Mouse (Mus musculus) left cerebral cortex, postnatal 25 days (tissue): ENCODE results near the gene Wdr70. TPM values are rescaled to one million over a fixed set of nuclear protein-coding genes. Genes with fewer than 3 reads are reported as not detected.
A peak's percentile ranks its signal among the peaks of the same experiment; 100 is the strongest.

Source experiments
- DNase-seq, 2 experiments: peaks; one replicate each; pipeline ENCODE4 v3.0.0; 2022; ENCODE audit warnings: low spot score in 2 of 2, mixed read lengths in 1 of 2
- intact Hi-C: fragments of 180-260 bp; cut with DNase I; formaldehyde crosslinking; loops from one replicate; pipeline ENCODE4 v1.15.1; 2025
- total RNA-seq, 2 experiments: library from RNA; stranded (reverse); gene quantifications; 2 replicates each; pipeline ENCODE4 v1.2.3; 2021

Wdr70 gene
- total RNA-seq, 2 experiments from 2014 or later = 32.0 to 33.8 TPM

DNA sequence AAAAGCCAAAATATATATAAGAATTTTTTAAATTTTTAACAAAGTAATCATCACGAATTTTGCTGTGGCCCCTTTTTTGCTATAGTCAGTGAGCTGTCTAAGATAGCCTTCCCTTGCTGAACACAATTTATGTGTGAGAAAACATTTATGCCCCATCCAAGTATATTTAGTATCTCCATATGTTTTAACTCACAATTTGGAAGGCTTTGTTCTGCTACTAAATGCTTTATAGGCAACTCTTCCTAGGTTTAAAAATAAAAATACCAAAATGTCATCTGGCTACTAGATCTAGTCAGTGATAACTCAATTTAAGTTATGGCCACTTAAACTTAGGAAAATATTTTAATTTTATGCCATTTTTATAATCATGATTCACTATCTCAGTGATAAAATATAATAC is 142.1 kb downstream of the Wdr70 start:
- DNase-seq = no peak
- intact Hi-C loops = no loop called here

DNA sequence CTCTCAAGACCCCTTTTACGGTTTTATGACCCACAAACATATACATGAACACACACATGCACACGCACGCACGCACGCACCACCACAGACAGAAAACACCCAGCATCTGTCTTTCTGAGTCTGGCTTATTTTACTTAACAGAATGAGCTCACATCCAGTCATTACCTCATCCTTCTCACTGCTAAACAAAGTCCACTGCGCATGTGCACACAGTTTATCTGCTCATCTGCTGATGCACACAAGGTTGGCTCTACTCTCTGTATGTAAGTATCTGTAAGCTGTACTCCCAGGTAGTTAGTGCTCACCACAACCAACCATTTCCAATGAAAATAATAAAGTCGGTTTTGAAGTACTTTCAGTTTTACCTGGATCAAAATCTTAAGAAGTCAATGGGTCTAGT is 148.4 kb downstream of the Wdr70 start:
- intact Hi-C loops = no loop called here
- DNase-seq = no peak

DNA sequence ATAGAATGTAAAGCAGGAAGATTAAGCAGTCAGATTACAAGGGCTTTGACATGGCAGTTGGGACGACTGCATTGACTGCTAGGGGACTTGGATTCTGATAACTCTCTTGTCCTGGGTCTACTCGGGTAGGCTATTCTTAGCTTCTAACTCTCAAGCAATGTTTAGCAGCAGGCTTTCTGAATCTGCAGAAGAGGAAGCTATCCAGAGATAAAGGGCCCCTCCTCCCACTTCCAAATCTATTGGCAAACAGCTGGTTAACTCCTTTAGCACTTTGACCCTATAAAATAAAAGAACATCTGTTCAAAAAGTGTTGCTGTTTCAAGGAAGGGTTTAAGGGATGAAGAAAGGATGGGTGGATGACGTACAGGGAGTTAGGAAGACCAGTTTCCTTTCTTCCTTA is 157.3 kb downstream of the Wdr70 start:
- intact Hi-C loops = no loop called here
- DNase-seq = no peak

DNA sequence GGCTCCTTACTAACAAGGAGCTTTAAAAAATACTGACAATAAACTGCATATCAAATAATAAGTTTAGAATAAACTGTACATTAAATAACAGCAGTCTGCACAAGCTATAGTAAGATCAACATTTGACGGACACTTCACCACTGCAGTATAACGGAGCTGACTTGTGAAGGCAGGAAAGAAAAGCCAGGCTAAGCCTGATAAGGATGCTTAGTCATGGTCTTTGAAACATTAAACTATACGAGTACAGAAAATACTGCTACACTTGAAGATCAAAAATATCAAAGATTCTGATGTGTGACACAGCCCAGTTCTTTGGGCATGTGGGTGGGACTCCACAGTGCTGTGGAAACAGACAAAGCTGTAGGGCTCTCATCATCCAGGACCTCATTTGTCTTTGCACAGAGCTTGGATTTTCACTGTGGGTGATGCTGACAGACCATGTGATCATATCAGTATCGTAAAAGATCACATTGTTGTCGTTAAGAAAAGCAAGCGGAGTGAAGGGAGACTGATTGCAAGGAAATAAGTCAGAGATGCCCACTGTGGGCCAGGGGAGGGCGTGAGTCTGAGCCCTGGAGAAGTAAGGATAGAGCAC is 163.3 kb downstream of the Wdr70 start:
- intact Hi-C loops = no loop called here
- DNase-seq = peak in 1 of 2 experiments; percentile 9

DNA sequence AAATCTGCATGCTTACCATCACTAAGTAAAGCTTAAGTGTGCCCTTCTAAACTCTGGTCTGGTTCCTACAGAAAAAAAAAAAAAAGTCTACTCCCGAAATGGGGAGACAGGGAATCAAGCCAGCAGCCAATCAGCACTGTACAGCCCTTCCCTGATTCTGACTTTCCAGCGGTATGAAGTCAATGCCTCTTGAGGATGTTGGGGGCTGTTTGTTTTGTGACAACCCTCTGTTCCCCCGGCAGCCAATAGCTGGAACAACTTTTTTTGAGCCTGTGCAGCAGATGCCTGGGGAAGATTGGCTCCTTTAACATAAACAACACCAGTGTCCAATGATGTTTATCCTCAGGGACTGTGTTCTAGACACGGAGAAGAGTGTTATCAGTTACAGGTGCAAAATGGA is 164.4 kb downstream of the Wdr70 start:
- intact Hi-C loops = no loop called here
- DNase-seq = no peak

DNA sequence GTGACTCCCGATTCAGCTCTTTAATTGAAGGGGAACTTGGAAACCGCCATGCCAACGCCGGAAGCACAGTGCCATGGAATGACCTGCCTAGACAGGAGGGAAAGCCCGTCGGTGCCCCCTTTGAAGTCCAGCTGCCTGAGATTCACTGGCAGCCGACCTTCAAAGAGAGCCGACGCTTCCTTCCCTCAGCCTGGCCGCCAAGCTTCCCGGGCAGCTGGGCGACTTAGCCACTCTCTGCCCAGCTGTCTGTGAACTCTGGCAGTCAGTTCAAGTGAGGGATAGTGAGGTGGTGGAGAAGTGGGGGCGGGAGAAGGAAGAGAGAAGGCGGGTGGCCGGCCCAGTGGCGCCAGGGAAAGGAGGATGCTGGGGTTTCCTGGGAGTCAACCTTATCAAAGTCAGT is 164.9 kb downstream of the Wdr70 start:
- no peak for DNase-seq
- intact Hi-C loops = no loop called here

DNA sequence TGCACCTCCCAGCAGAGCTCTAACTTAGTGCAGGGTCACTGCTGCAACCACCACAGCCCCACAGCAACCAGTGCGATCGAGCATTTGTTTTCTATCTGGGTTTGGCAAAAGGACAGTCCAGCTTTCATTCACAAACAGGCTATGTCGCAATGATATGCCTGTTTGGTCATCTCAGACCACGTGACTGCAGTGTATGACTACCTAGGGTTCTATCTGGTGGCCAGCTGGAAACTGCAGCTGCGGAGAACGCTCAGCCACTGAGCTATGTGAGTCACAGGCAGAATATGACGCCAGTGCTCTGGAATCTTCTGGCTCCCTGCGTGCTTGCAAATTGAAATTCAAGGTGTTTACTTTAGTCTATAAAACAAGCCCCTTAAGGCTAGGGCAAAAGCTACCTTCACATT is 167.4 kb downstream of the Wdr70 start:
- peak; percentile 44 to 81 for DNase-seq
- intact Hi-C loops = no loop called here

DNA sequence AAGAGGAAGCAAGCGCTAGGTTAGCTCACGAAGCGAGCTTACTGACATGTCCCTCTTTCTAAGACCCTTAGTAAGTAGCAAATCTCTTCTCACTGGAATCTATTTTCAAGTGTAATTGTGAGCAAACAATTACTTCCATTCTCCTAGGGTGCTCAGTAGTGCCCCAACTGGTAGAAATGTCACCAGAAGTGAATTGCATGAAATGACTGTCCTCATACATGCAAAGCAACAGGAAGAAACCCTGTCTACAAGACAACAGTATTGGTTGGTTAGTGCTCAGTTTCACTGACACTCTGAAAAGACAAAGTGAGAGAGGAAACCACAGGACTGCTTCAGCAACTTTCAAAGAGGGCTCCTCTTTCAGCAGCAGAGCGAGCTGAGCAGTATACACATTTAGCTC is 173.6 kb downstream of the Wdr70 start:
- no peak for DNase-seq

DNA sequence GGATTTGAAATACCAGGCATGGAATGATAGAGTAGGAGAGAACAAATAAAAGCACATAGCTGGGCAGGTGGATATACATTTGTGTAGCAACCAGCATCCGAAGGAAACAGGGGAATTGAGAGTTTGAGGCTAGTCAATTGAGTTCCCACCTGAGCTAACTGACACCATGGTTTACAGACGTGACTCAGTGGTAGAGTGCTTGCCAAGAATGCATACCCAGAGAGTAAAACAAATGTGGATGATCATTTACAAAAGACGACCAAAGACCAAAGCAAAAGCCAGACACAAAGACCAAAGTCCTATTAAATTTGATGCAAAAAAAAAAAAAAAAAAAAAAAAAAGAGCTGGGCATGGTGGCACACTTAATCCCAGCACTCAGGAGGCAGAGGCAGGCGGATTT is 175.7 kb downstream of the Wdr70 start:
- DNase-seq = no peak
- intact Hi-C loops = no loop called here

More for the DNA sequence above, 173.6 kb downstream of the Wdr70 start:
- intact Hi-C loops = no loop called here

DNA sequence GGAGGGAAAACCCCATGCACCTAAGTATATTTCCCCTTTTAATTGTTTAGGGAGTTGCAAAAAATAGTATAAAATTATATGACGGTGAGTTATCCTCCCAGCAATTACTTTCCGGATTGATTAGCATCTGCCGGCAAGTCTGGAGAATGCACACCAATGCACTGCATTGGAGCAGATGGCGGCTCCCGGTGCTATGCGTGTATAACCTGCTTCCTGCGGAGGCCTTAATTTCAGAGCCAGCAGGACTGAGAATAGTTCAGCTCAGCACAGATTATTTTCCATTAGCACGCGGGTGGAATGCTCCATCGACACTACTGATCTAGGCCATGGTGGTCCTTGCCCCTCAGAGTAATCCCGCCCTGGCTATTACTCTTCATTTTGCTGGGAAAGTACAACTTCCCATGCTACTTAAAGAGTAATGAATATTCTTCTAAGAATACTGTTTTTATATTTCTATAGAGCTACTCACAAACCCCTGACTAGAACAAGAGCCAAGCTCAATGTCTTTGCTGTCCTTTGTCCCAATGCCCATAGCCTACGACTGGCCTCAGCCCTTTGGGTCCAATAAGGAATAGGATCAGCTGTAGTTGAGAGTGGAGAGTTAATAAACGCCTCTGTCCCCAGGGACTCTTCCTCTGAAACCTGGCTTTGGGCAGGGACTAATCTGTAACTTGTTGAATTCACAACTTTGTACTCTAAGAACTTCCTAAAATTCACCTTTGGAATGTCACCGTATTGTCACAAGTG is 176.5 kb downstream of the Wdr70 start:
- intact Hi-C loops = no loop called here
- DNase-seq = peak in 1 of 2 experiments; percentile 6

DNA sequence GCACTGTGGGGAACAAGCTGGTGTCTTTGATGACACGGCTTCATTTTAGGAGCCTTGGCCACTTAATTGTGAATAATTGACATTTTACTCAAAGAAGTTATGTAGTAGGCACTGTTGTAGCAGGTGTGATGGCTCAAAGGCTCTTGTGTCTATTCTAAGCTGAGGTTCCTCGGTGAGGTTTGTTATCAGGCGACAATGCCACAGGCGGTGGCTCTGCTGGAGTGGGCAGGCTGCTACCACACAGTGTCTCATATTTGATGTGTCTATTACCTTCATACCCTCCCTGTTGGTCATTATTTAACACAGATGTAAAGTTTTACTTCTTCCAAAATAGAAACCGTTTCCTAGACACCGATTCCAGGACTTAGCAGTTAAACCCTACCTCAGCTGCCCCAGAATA is 177.9 kb downstream of the Wdr70 start:
- DNase-seq = no peak
- intact Hi-C loops = no loop called here

DNA sequence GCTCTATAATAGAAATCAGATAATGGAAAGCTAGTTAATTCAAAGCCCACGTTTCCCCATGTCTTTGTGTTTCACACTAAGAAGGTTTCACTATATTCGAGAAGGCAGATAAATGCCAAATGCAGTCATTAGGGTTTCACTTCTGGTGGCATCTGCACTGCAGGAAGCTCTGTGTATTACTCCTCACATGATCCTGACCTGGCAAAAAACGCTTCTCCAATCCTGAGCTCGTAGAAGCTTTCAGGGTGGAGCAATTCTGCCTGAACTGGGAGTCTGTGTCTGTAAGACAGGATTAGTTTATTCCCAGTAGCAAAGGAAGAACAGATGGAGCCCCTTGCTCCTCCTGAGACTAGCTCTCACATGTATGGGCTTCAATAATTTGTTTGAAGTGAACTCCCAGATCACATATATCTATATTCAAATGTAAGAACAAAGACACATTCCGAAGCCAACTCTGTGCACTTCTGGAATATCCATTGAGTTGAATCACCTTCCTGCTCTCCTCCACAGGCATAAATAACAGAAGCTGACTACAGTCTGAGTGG is 192.4 kb downstream of the Wdr70 start:
- intact Hi-C loops = no loop called here
- no peak for DNase-seq

DNA sequence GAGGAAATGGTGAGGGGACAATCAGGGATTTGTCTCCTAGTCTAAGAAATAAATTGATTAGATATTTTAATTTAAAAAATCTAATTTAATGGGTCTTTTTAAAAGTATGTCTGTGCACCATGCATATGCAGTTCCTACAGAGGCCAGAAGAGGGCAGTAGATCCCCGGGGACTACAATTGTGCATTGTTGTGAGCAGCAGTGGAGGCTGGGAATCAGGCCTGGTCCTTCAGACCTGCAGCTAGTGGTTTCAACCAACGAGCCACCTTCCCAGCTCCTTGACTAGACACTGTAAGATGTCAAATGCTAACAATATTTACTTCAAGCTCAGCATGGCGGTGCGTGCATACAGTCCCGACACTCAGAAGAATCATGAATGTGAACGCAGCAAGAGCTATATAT is 199.7 kb downstream of the Wdr70 start:
- intact Hi-C loops = no loop called here

DNA sequence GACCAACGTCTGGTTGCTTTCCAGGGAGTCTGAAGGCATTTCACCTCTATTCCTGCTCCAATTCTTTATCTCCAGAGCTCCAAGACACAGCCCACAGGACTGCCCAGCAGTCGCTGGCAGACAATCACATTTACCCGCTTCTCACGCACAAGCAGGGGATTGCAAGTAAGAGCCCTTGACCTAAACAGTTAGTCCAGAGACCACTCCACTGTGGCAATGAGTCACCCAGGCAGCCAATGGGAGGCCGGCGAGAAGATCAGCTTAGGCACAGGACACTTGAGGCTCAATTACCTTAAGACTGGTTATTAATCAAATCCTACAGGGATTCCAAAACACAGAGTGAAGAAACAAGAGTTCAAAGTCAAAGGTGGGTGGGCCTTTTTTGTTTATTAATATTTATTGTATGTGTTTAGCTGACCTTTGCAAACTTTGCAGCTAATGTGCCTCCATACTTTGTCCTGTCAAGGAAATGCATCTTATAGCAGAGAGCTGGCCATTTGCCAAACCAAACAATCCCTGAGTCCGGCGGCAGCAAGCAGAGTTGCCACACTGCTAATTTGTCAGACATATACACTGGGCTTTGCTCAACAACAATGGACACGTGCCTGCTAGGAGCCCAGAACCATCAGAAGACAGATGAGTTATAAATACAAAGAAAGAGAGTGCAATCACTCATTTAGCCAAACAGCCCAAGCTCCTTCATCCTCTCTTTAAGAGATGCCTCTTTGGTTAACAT is 207.3 kb downstream of the Wdr70 start:
- DNase-seq = no peak
- intact Hi-C loops = no loop called here

More for the DNA sequence above, 199.7 kb downstream of the Wdr70 start:
- DNase-seq = no peak

DNA sequence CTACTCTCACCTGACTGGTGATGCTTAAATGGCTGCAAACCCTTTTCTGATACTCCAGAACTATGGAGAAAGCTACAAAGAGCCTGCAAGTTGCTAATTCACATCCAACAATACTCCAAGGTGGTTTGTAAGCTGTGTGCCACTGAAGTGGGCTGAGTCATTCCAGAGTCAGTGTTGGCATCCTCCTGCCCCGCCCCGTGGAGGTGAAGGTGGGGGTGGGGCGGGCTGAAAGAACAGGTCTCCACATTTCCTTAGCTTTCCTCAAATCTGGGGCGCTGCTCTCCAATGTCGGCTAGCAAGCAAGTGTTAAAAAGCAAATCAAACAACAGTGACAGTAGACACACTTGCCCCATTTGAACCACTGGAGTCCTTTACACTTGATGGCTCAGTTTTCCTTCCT is 208.7 kb downstream of the Wdr70 start:
- intact Hi-C loops = no loop called here
- DNase-seq = no peak

DNA sequence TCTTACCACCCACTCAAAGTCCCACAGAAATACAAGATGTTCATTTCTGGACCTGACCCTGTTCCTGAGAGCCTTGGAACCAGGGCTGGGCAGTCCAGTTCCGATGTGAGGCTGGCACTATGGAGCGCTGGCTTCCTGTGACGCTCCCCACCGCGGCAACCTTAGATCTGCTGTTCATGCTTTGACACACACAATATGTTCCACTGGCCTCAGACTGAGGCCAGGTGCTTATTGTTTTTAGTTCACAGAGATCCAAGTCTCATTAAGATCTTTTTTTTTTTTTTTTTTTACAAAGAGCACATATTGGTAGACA is 209.7 kb downstream of the Wdr70 start:
- no peak for DNase-seq
- intact Hi-C loops = no loop called here

DNA sequence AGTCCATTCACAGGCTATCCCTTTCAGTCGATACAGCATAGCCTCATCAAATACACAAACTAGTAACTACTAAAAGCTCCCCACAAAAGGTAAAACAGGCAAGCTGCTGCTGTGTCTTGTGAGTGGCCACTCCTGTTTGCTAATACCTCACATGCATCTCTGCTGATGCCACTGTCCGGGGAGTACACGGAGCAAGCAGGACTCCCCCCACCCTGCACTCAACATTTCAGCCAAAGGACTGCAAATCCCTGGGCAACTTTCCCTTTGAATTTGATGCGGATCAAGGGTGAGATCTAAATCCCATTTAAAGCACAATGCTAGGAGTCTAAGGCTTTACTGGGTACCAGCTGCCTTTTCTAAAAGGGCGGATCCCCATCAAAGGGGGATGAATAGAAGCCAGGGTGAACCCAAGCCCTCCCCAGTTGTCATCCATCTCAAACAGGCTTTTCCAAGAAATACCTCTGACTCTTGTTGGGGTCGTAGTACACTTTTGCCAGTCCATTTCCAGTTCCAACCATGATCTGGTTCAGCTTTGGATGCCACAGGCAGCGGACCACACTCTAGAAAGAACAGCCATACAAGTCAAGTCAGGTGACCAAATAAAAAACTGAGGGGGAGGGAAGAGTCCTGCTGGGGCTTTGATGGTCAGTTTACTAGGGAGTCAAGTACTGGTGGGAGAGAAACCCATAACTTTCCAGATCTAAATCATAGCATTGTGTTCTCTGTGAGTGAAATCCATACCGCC is 210.2 kb downstream of the Wdr70 start:
- intact Hi-C loops = no loop called here
- no peak for DNase-seq

DNA sequence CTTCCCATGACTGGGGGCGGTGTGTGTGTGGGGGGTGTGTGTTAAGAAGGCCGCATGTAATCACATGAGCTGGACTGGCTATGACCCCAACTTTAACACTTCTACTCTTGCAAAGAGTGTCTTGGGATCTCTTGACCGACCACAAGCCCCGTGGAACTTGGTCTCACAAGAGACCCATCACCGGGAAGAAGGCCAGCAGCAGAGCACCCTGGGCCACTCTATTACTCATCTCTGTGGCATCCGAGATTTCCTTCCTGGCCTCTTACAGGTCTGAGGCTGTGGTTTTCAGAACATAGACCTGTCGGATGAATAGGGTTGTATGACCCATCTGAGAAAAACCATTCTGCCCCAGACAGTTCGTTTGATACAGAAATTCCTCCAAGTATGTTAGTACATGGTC is 212.4 kb downstream of the Wdr70 start:
- intact Hi-C loops = no loop called here
- no peak for DNase-seq

DNA sequence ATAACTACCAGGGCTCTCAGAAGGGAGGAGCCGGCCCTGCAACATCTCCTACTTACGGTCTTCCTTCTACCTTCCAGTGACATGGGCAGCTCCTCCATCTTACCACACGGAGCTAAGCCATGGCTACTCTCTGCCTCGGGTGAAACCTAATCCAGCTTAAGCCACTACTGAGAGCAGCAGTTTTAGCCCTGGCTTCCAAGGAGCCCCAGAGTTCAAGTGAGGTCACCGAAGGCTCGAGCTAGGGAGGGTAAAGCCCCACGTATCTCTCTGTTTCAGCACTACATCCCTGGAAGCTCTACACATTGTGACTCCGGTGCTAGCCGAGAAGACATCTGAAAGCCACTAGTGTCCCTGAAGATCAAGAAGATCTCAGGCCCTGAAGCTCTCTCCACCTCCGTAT is 213.9 kb downstream of the Wdr70 start:
- intact Hi-C loops = no loop called here
- no peak for DNase-seq

DNA sequence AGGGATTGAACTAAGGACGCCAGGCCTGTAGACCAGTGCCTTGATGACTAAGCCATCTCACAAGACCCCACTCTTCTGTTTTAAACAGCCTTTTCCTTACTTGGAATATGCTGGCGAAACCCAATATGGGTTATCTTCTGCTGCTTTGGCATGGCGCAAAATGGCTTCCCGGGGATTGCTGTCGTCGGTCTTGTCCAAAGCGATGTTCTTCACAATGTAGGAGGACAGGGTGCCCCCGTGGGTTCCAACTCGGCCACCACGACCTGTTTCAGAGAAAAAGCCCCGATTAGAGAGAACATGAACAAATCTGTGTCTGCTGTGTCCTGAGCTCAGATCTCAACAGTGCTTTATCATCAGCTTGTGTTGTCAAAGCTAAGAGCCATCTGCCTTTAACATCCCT is 214.8 kb downstream of the Wdr70 start:
- intact Hi-C loops = no loop called here

More for the DNA sequence above, 214.8 kb downstream of the Wdr70 start:
- DNase-seq = no peak
